Mouse (Mus musculus) brain, embryonic 14.5 days (tissue): ENCODE data around the gene Prr22.

Experiments used
- CTCF ChIP-seq: fragments of 200-500 bp; IDR thresholded peaks from 2 replicates; pipeline ENCODE4 v1.5.1; 2012; ENCODE audit warnings: inconsistent platforms, mild to moderate bottlenecking, moderate library complexity, borderline replicate concordance; ENCODE audit not compliant: insufficient read depth, insufficient read length; ENCODE audit errors: extremely low read depth
- POLR2A ChIP-seq: fragments of 200-500 bp; IDR thresholded peaks from 2 replicates; pipeline ENCODE4 v1.6.1; 2012; ENCODE audit warnings: mild to moderate bottlenecking, inconsistent platforms, borderline replicate concordance; ENCODE audit not compliant: poor library complexity, insufficient read depth, insufficient read length, severe bottlenecking; ENCODE audit errors: extremely low read depth

DNA sequence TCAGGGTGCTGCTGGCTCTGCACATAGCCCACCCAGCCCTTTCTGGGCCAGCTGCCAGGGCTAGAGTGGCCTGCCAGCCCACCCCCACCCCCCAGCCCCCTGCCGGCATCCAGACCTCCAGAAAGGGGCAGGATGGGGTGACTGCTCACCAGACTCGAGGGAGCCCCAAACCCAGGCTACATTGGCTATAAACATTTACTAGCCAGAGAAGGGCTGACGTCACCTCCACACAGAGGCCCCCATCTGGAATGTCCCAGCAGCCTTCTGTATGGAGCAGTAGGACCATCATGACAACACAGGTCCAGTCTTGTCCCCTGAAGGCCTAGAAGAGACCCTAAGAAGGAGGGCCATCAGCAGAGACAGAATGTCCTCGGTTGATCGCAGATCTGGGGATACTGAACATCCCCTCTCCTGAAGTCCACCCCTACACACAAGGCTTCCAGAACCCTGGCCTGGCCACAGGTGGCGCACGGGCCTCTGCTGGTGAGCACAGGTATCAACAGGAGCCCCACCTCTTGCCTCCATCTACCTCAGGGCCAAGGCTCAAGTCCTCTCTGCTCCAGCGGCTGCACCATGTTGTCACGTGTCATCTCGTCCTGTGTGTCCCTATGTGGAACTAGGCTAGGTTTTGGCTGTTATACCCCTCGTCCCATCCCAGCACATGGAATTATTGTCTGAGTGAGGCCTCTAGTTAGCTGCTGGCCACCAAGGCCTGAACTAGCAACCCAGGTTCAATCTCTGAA, 46.5 kb upstream of the Prr22 start:
- TF ChIP-seq POLR2A = no peak
- no peak for TF ChIP-seq CTCF
